Mouse (Mus musculus) midbrain, embryonic 16.5 days (tissue): Measurements from ENCODE around the gene Olfr1396. TPM values are rescaled to one million over a fixed set of nuclear protein-coding genes. Genes with fewer than 3 reads are reported as not detected.

Source experiments
- ATAC-seq: fragments of 200-750 bp; cut with Nextera tagmentation; 2 replicates; pipeline ENCODE4 v1.8.0; 2017; ENCODE audit warnings: moderate TSS enrichment
- H3K27ac ChIP-seq: fragments of 300-500 bp; sonication (generic); 2 replicates; pipeline ENCODE4 v1.5.1; 2014; ENCODE audit warnings: mild to moderate bottlenecking, low read length, mixed read lengths
- H3K27me3 ChIP-seq: fragments of 300-500 bp; sonication (generic); 2 replicates; pipeline ENCODE4 v1.6.1; 2014; ENCODE audit warnings: low read depth, low read length, mixed read lengths; ENCODE audit not compliant: control insufficient read depth, insufficient read depth
- H3K36me3 ChIP-seq: fragments of 300-500 bp; sonication (generic); 2 replicates; pipeline ENCODE4 v1.6.1; 2014; ENCODE audit warnings: mild to moderate bottlenecking, low read length, moderate library complexity, mixed read lengths; ENCODE audit not compliant: control insufficient read depth, insufficient read depth
- H3K4me1 ChIP-seq: fragments of 300-500 bp; sonication (generic); 2 replicates; pipeline ENCODE4 v1.6.1; 2014; ENCODE audit warnings: mild to moderate bottlenecking, low read length, mixed read lengths; ENCODE audit not compliant: control insufficient read depth, insufficient read depth
- H3K4me2 ChIP-seq: fragments of 300-500 bp; sonication (generic); 2 replicates; pipeline ENCODE4 v1.6.1; 2014; ENCODE audit warnings: mild to moderate bottlenecking, low read length, mixed read lengths
- H3K4me3 ChIP-seq: fragments of 300-500 bp; sonication (generic); 2 replicates; pipeline ENCODE4 v1.5.1; 2014; ENCODE audit warnings: low read depth, mild to moderate bottlenecking, low read length, moderate library complexity, mixed read lengths
- H3K9ac ChIP-seq: fragments of 300-500 bp; sonication (generic); 2 replicates; pipeline ENCODE4 v1.6.1; 2014; ENCODE audit warnings: low read depth, low read length, mixed read lengths
- H3K9me3 ChIP-seq: fragments of 300-500 bp; sonication (generic); replicated peaks from 2 replicates; pipeline ENCODE4 v1.6.1; 2014; ENCODE audit warnings: mild to moderate bottlenecking, low read length, mixed read lengths; ENCODE audit not compliant: control insufficient read depth, poor library complexity, severe bottlenecking
- WGBS: fragments of 180-500 bp; shearing (Covaris S2); extraction: QIAGEN DNeasy Blood & Tissue Kit; methylation state at CpG from one replicate; pipeline ENCODE4 v1.1.7; 2014; 5-methylcytosine and 5-hydroxymethylcytosine counted together
- polyA plus RNA-seq: library from polyadenylated mRNA; unstranded; fragments of >200 nt; fragmentation: Nextera tagmentation; extraction: Ambion mirVana; gene quantifications from 2 replicates; pipeline ENCODE4 v1.2.1, GENCODE M21; 2015

The Olfr1396 gene
- polyA plus RNA-seq, 1 experiment from 2014 or later: not detected

GRCm38 (mm10) chr11:49108833-49109232, 5.8 kb downstream of the Olfr1396 start:
- no peak for ATAC-seq
- 53% methylated on average over 1 of the region's 1 CpGs for WGBS

GRCm38 (mm10) chr11:49107650-49108537, 6.8 kb downstream of the Olfr1396 start:
- no peak overlapping the region for H3K4me3 ChIP-seq
- no peaks in the 10 kb centered on the region for H3K4me1 ChIP-seq
- H3K9ac ChIP-seq: no peak overlapping the region
- H3K36me3 ChIP-seq: no peaks in the 10 kb centered on the region
- no peak overlapping the region for H3K4me2 ChIP-seq
- WGBS: 67% methylated on average over 10 of the region's 10 CpGs
- no peak for ATAC-seq
- H3K27ac ChIP-seq: no peak overlapping the region
- H3K27me3 ChIP-seq: no peaks in the 10 kb centered on the region
- no peaks in the 10 kb centered on the region for H3K9me3 ChIP-seq

More at GRCm38 (mm10) chr11:49108833-49109232, 5.8 kb downstream of the Olfr1396 start:
- Histone ChIP-seq H3K9me3 (no peaks in the 10 kb centered on the region), H3K4me3 (no peak overlapping the region), H3K4me1 (no peaks in the 10 kb centered on the region), H3K36me3 (no peaks in the 10 kb centered on the region), H3K27me3 (no peaks in the 10 kb centered on the region), H3K4me2 (no peak overlapping the region), H3K27ac (no peak overlapping the region), H3K9ac (no peak overlapping the region)

GRCm38 (mm10) chr11:49105752-49106151, 8.9 kb downstream of the Olfr1396 start:
- Histone ChIP-seq H3K36me3 (no peaks in the 10 kb centered on the region), H3K27me3 (no peaks in the 10 kb centered on the region), H3K9ac (no peak overlapping the region), H3K27ac (no peak overlapping the region), H3K4me1 (no peaks in the 10 kb centered on the region), H3K9me3 (no peaks in the 10 kb centered on the region), H3K4me2 (no peak overlapping the region), H3K4me3 (no peak overlapping the region)
- no peak for ATAC-seq
- 57% methylated on average over 1 of the region's 1 CpGs for WGBS

- WGBS: 19% methylated on average over 8 of the region's 8 CpGs
- Histone ChIP-seq H3K9ac (no peak overlapping the region), H3K27me3 (no peaks in the 10 kb centered on the region), H3K27ac (no peak overlapping the region), H3K9me3 (no peaks in the 10 kb centered on the region), H3K4me1 (no peaks in the 10 kb centered on the region), H3K4me2 (no peak overlapping the region), H3K4me3 (no peak overlapping the region), H3K36me3 (no peaks in the 10 kb centered on the region)
- ATAC-seq: peak; percentile 83
These were observed 11.5 kb downstream of the Olfr1396 start for GRCm38 (mm10) chr11:49103047-49103693.

GRCm38 (mm10) chr11:49101500-49101899, 13.2 kb downstream of the Olfr1396 start:
- H3K4me3 ChIP-seq: no peak overlapping the region
- H3K36me3 ChIP-seq: no peaks in the 10 kb centered on the region
- H3K9me3 ChIP-seq: no peaks in the 10 kb centered on the region
- H3K27me3 ChIP-seq: no peaks in the 10 kb centered on the region
- no peak overlapping the region for H3K9ac ChIP-seq
- H3K27ac ChIP-seq: no peak overlapping the region
- WGBS: 55% methylated on average over 5 of the region's 5 CpGs
- no peaks in the 10 kb centered on the region for H3K4me1 ChIP-seq
- ATAC-seq: no peak
- no peak overlapping the region for H3K4me2 ChIP-seq

- no peaks in the 10 kb centered on the region for H3K36me3 ChIP-seq
- no peaks in the 10 kb centered on the region for H3K27me3 ChIP-seq
- no peak overlapping the region for H3K4me2 ChIP-seq
- H3K4me1 ChIP-seq: no peaks in the 10 kb centered on the region
- H3K9ac ChIP-seq: no peak overlapping the region
- H3K9me3 ChIP-seq: no peaks in the 10 kb centered on the region
- 83% methylated on average over 3 of the region's 3 CpGs for WGBS
- H3K27ac ChIP-seq: no peak overlapping the region
- ATAC-seq: no peak
- no peak overlapping the region for H3K4me3 ChIP-seq
These were observed 14.3 kb downstream of the Olfr1396 start for GRCm38 (mm10) chr11:49100409-49100808.

- H3K4me3 ChIP-seq: no peak overlapping the region
- no peak overlapping the region for H3K27ac ChIP-seq
- no peak overlapping the region for H3K9ac ChIP-seq
- no peaks in the 10 kb centered on the region for H3K36me3 ChIP-seq
- H3K4me1 ChIP-seq: no peaks in the 10 kb centered on the region
- no peaks in the 10 kb centered on the region for H3K27me3 ChIP-seq
- 72% methylated on average over 4 of the region's 4 CpGs for WGBS
- no peaks in the 10 kb centered on the region for H3K9me3 ChIP-seq
- no peak for ATAC-seq
- no peak overlapping the region for H3K4me2 ChIP-seq
These were observed 19.3 kb downstream of the Olfr1396 start for GRCm38 (mm10) chr11:49095367-49095766.

- H3K27ac ChIP-seq: no peak overlapping the region
- no peak overlapping the region for H3K4me2 ChIP-seq
- 94% methylated on average over 6 of the region's 6 CpGs for WGBS
- no peak for ATAC-seq
- no peaks in the 10 kb centered on the region for H3K4me1 ChIP-seq
- no peak overlapping the region for H3K9ac ChIP-seq
- no peaks in the 10 kb centered on the region for H3K27me3 ChIP-seq
- H3K4me3 ChIP-seq: no peak overlapping the region
- H3K36me3 ChIP-seq: no peaks in the 10 kb centered on the region
- no peaks in the 10 kb centered on the region for H3K9me3 ChIP-seq
These were observed 20.6 kb downstream of the Olfr1396 start for GRCm38 (mm10) chr11:49093861-49094660.
